Mouse (Mus musculus) MEL (cell line): ENCODE data around the gene Sox5. TPM values are rescaled to one million over a fixed set of nuclear protein-coding genes. Genes with fewer than 3 reads are reported as not detected.

ENCODE experiments used
- DNase-seq: peaks from one replicate; pipeline ENCODE4 v3.0.0; 2011; ENCODE audit warnings: low read depth, low spot score
- H3K27ac ChIP-seq: 2 replicates; pipeline ENCODE4 v1.5.1; 2012; ENCODE audit warnings: low read depth, mild to moderate bottlenecking, control low read depth, low read length, moderate library complexity; ENCODE audit not compliant: control insufficient read depth
- H3K27me3 ChIP-seq, 2 experiments: fragments of 150-350 bp in 1 of 2; sonication (generic) in 1 of 2; 2 replicates each; pipeline ENCODE4 v1.6.1; 2012; ENCODE audit warnings: low read length in 2 of 2, mild to moderate bottlenecking in 2 of 2, improper control_type of control experiment in 1 of 2, moderate library complexity in 1 of 2; ENCODE audit not compliant: insufficient read depth in 2 of 2, control insufficient read depth in 1 of 2
- H3K36me3 ChIP-seq, 2 experiments: 2 replicates each; pipeline ENCODE4 v1.6.1; 2012 to 2014; ENCODE audit warnings: low read length in 2 of 2, improper control_type of control experiment in 1 of 2, inconsistent platforms in 1 of 2, mild to moderate bottlenecking in 1 of 2; ENCODE audit not compliant: insufficient read depth in 2 of 2, control insufficient read depth in 1 of 2
- H3K4me1 ChIP-seq, 2 experiments: fragments of 150-350 bp in 1 of 2; sonication (generic) in 1 of 2; 2 replicates each; pipeline ENCODE4 v1.6.1; 2012; ENCODE audit warnings: low read length in 2 of 2, improper control_type of control experiment in 1 of 2, mild to moderate bottlenecking in 1 of 2; ENCODE audit not compliant: insufficient read depth in 2 of 2, control insufficient read depth in 1 of 2
- H3K4me3 ChIP-seq, 2 experiments: fragments of 150-350 bp in 1 of 2; sonication (generic) in 1 of 2; 2 replicates each; pipeline ENCODE4 v1.5.1; 2012; ENCODE audit warnings: low read depth in 2 of 2, low read length in 2 of 2, mild to moderate bottlenecking in 2 of 2, moderate library complexity in 2 of 2, control low read depth in 1 of 2, improper control_type of control experiment in 1 of 2; ENCODE audit not compliant: control insufficient read depth in 1 of 2, insufficient read depth in 1 of 2
- H3K79me2 ChIP-seq: 2 replicates; pipeline ENCODE4 v1.6.1; 2012; ENCODE audit warnings: mild to moderate bottlenecking, low read length, moderate library complexity; ENCODE audit not compliant: control insufficient read depth, poor library complexity, insufficient read depth
- H3K9ac ChIP-seq: 2 replicates; pipeline ENCODE4 v1.6.1; 2012; ENCODE audit warnings: low read depth, mild to moderate bottlenecking, control low read depth, low read length, moderate library complexity; ENCODE audit not compliant: control insufficient read depth, poor library complexity, severe bottlenecking
- H3K9me3 ChIP-seq: fragments of 150-350 bp; sonication (generic); replicated peaks from 2 replicates; pipeline ENCODE4 v1.6.1; 2012; ENCODE audit warnings: mild to moderate bottlenecking, low read length, improper control_type of control experiment, moderate library complexity; ENCODE audit not compliant: insufficient read depth
- CHD1 ChIP-seq: IDR thresholded peaks from 2 replicates; pipeline ENCODE4 v1.6.1; 2012; ENCODE audit warnings: low read depth, mild to moderate bottlenecking, inconsistent platforms, low read length, improper control_type of control experiment
- CTCF ChIP-seq, 3 experiments: IDR thresholded peaks in 2 of 3; conservative IDR thresholded peaks in 1 of 3; 2 replicates each; pipeline ENCODE4 v1.5.1; 2011 to 2012; ENCODE audit warnings: low read length in 3 of 3, low read depth in 2 of 3, mild to moderate bottlenecking in 2 of 3, improper control_type of control experiment in 1 of 3, inconsistent platforms in 1 of 3, mixed read lengths in 1 of 3, moderate library complexity in 1 of 3; ENCODE audit not compliant: control insufficient read depth in 1 of 3, insufficient read depth in 1 of 3, poor library complexity in 1 of 3, severe bottlenecking in 1 of 3
- GABPA ChIP-seq: IDR thresholded peaks from 2 replicates; pipeline ENCODE4 v1.6.1; 2012; ENCODE audit warnings: low read depth, mild to moderate bottlenecking, inconsistent platforms, low read length, improper control_type of control experiment, moderate library complexity
- HCFC1 ChIP-seq: IDR thresholded peaks from 2 replicates; pipeline ENCODE4 v1.6.1; 2012; ENCODE audit warnings: low read depth, mild to moderate bottlenecking, inconsistent platforms, low read length, improper control_type of control experiment, moderate library complexity
- JUND ChIP-seq: IDR thresholded peaks from 2 replicates; pipeline ENCODE4 v1.6.1; 2011; ENCODE audit warnings: low read depth, mild to moderate bottlenecking, improper control_type of control experiment, low read length
- MAX ChIP-seq: IDR thresholded peaks from 2 replicates; pipeline ENCODE4 v1.6.1; 2011; ENCODE audit warnings: low read length, improper control_type of control experiment
- MAZ ChIP-seq: IDR thresholded peaks from 2 replicates; pipeline ENCODE4 v1.6.1; 2012; ENCODE audit warnings: low read depth, mild to moderate bottlenecking, inconsistent platforms, low read length, improper control_type of control experiment
- MEF2A ChIP-seq: IDR thresholded peaks from 2 replicates; pipeline ENCODE4 v1.6.1; 2014; ENCODE audit warnings: low read depth, mild to moderate bottlenecking, inconsistent platforms, low read length, improper control_type of control experiment; ENCODE audit not compliant: poor library complexity, insufficient replicate concordance, severe bottlenecking; ENCODE audit errors: extremely low read depth
- MXI1 ChIP-seq: IDR thresholded peaks from 2 replicates; pipeline ENCODE4 v1.6.1; 2011; ENCODE audit warnings: mild to moderate bottlenecking, low read depth, low read length, improper control_type of control experiment
- MYC ChIP-seq: IDR thresholded peaks from 2 replicates; pipeline ENCODE4 v1.6.1; 2011; ENCODE audit warnings: low read depth, mild to moderate bottlenecking, low read length, improper control_type of control experiment, moderate library complexity
- NELFE ChIP-seq: IDR thresholded peaks from 2 replicates; pipeline ENCODE4 v1.6.1; 2011; ENCODE audit warnings: low read depth, low read length, improper control_type of control experiment
- POLR2A ChIP-seq, 2 experiments: IDR thresholded peaks; 2 replicates each; pipeline ENCODE4 v1.6.1; 2011 to 2012; ENCODE audit warnings: low read length in 2 of 2, mild to moderate bottlenecking in 2 of 2, control low read depth in 1 of 2, improper control_type of control experiment in 1 of 2, low read depth in 1 of 2, moderate library complexity in 1 of 2; ENCODE audit not compliant: control insufficient read depth in 1 of 2, insufficient read depth in 1 of 2, poor library complexity in 1 of 2
- POLR2AphosphoS2 ChIP-seq: IDR thresholded peaks from 2 replicates; pipeline ENCODE4 v1.6.1; 2011; ENCODE audit warnings: low read length, improper control_type of control experiment
- POLR2AphosphoS5 ChIP-seq: IDR thresholded peaks from 2 replicates; pipeline ENCODE4 v1.6.1; 2012; ENCODE audit warnings: low read depth, borderline replicate concordance, mild to moderate bottlenecking, inconsistent platforms, low read length, moderate library complexity, mixed read lengths
- TAL1 ChIP-seq: IDR thresholded peaks from 2 replicates; pipeline ENCODE4 v1.6.1; 2012; ENCODE audit warnings: mild to moderate bottlenecking, inconsistent platforms, low read length, moderate library complexity, mixed read lengths
- TCF12 ChIP-seq: IDR thresholded peaks from 2 replicates; pipeline ENCODE4 v1.6.1; 2014; ENCODE audit warnings: low read depth, mild to moderate bottlenecking, inconsistent platforms, low read length, improper control_type of control experiment, moderate library complexity
- UBTF ChIP-seq: IDR thresholded peaks from 2 replicates; pipeline ENCODE4 v1.6.1; 2012; ENCODE audit warnings: low read depth, mild to moderate bottlenecking, inconsistent platforms, low read length, improper control_type of control experiment, moderate library complexity, borderline replicate concordance; ENCODE audit not compliant: insufficient read depth
- USF1 ChIP-seq: IDR thresholded peaks from 2 replicates; pipeline ENCODE4 v1.6.1; 2014; ENCODE audit warnings: low read depth, mild to moderate bottlenecking, inconsistent platforms, low read length, improper control_type of control experiment, moderate library complexity
- polyA plus RNA-seq, 2 experiments: library from polyadenylated mRNA; stranded (reverse) in 1 of 2; unstranded in 1 of 2; fragments of >175 nt in 1 of 2; fragments of >200 nt in 1 of 2; gene quantifications; 2 replicates each; pipeline versions ENCODE4 v1.2.1 to v1.2.4; 2012; ENCODE audit warnings: low replicate concordance in 2 of 2, low read depth in 1 of 2; ENCODE audit not compliant: insufficient read length in 2 of 2, insufficient read depth in 1 of 2, missing spikeins in 1 of 2
- total RNA-seq: library from RNA; depleted of rRNA; stranded (reverse); fragments of 300-350 nt; gene quantifications from 2 replicates; pipeline ENCODE4 v1.2.3, GENCODE M21; 2012

Gene Sox5
- total and polyA plus RNA-seq, 3 experiments: 0.19 to 3.0 TPM; not detected in 1

DNA sequence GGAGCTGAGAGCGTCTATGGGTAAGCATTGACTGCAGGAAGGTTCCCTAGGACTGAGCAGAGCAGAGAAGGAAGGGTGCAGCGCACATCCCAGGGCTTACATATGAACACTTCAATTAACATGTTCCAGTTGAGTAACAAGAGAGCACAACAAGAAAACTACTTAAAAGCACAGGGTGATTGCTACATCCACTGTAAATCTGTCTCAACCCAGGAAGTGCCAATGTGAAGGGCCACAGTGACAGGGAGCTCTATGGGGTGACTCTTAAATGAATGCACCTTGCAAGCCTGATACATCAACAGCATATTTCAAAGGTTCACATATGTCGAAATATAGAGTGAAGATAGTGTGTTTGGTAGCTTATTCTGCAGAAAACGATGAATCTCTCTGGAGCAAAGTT, 880.9 kb downstream of the Sox5 start:
- Histone ChIP-seq H3K4me3 (no peak overlapping the region), H3K9me3 (no peaks in the 10 kb centered on the region), H3K27ac (no peak overlapping the region), H3K9ac (no peak overlapping the region), H3K36me3 (no peaks in the 10 kb centered on the region; a peak in 1 of 4 replicates), H3K79me2 (no peaks in the 10 kb centered on the region), H3K27me3 (no peaks in the 10 kb centered on the region), H3K4me1 (no peaks in the 10 kb centered on the region)
- no peak for DNase-seq
- TF ChIP-seq JUND (no peak), TAL1 (no peak), GABPA (no peak), MXI1 (no peak), MYC (no peak), MAX (no peak), POLR2A (IDR thresholded peaks at IDR 0.05; ENCODE audit: control insufficient read depth in 1 of 2, insufficient read depth in 1 of 2, low read depth in 1 of 2, low read length in 2 of 2, poor library complexity in 1 of 2) (no peak), MAZ (no peak), POLR2AphosphoS5 (no peak), MEF2A (no peak), POLR2AphosphoS2 (no peak), HCFC1 (no peak), TCF12 (no peak)

- H3K79me2 ChIP-seq: no peaks in the 10 kb centered on the region
- no peak overlapping the region for H3K27ac ChIP-seq
- no peaks in the 10 kb centered on the region for H3K36me3 ChIP-seq
- no peak overlapping the region for H3K9ac ChIP-seq
- no peaks in the 10 kb centered on the region for H3K4me1 ChIP-seq
- H3K4me3 ChIP-seq: no peak overlapping the region
- no peaks in the 10 kb centered on the region for H3K9me3 ChIP-seq
- no peak for DNase-seq
- H3K27me3 ChIP-seq: no peaks in the 10 kb centered on the region
- no peak for TF ChIP-seq UBTF
- TF ChIP-seq TAL1: no peak
- TF ChIP-seq NELFE: no peak
- no peak for TF ChIP-seq CTCF (IDR thresholded peaks at IDR 0.05 in 2 of 3, conservative IDR thresholded peaks at IDR 0.05 in 1 of 3; ENCODE audit: control insufficient read depth in 1 of 3, insufficient read depth in 1 of 3, low read depth in 2 of 3, low read length in 3 of 3, poor library complexity in 1 of 3, severe bottlenecking in 1 of 3)
- TF ChIP-seq USF1: no peak
- no peak for TF ChIP-seq CHD1
These were observed 886.7 kb downstream of the Sox5 start for GRCm38 (mm10) chr6:143895092-143895491.
